ENCODE assay signal across 8 mouse cellular contexts in genomic region chr9:115867277-115867676, GRCm38 (mm10). TPM values are rescaled to one million over a fixed set of nuclear protein-coding genes. Genes with fewer than 3 reads are reported as not detected.
DNase-seq lines count a peak whose midpoint lies in the region; ATAC-seq and TF ChIP-seq lines count a peak whose summit lies in the region.
"Had no signal": no experiment of that assay in that cellular context is flagged by ENCODE, and none has a peak within 500 bp of the region (broad histone marks: within the 10 kb centered on the region; RNA-seq: fewer than 3 reads in every experiment).

No protein-coding gene starts in this region.

- WGBS in lung, embryonic 14.5 days = 13% methylated on average over 2 of the region's 2 CpGs
- 29% methylated on average over 2 of the region's 2 CpGs for WGBS in lung, adult 2 months
- WGBS in hindbrain, embryonic 16.5 days = 54% methylated on average over 2 of the region's 2 CpGs

- ATAC-seq in lung, embryonic 14.5 days (ENCODE audit: insufficient read depth) = peak; percentile 49; the same call in 1 of the 2 replicates
- ATAC-seq in hindbrain, embryonic 16.5 days = no peak

- peak; percentile 83 for DNase-seq in lung, embryonic 14.5 days
- DNase-seq in lung, adult 2 months = no peak
- DNase-seq in adrenal gland, adult 18-20 months (ENCODE audit: low spot score in 2 of 2) = peak; percentile 25 to 54
- peak; percentile 50 for DNase-seq in gastrocnemius, postnatal 25 days
- DNase-seq in retina, postnatal 1 day = peak; percentile 30
- no peak for DNase-seq in testis, postnatal 10 days (ENCODE audit: low spot score)

- H3K27me3 ChIP-seq in lung, embryonic 14.5 days (ENCODE audit: insufficient read depth, low read length) = no peaks in the 10 kb centered on the region
- H3K27me3 ChIP-seq in hindbrain, embryonic 16.5 days (replicated peaks; ENCODE audit: control insufficient read depth, insufficient read depth, low read length) = no peaks in the 10 kb centered on the region

- no peak overlapping the region for H3K4me3 ChIP-seq in lung, embryonic 14.5 days (ENCODE audit: low read depth, low read length)
- no peak overlapping the region for H3K4me3 ChIP-seq in lung, adult 2 months (replicated peaks; ENCODE audit: extremely low read depth, low read depth, low read length)
- no peak overlapping the region for H3K4me3 ChIP-seq in hindbrain, embryonic 16.5 days (ENCODE audit: low read length)

- no peak for TF ChIP-seq POLR2A in lung, adult 2 months (IDR thresholded peaks at IDR 0.05; ENCODE audit: borderline replicate concordance, extremely low read depth, low read depth, low read length)

- H3K4me2 ChIP-seq in lung, embryonic 14.5 days = no peak overlapping the region
- H3K4me2 ChIP-seq in hindbrain, embryonic 16.5 days (ENCODE audit: low read length) = no peak overlapping the region

- H3K27ac ChIP-seq in lung, embryonic 14.5 days (ENCODE audit: low read depth) = 0 out of 2 replicates have a peak overlapping the region, but pooled peaks have one; percentile 24
- H3K27ac ChIP-seq in hindbrain, embryonic 16.5 days (ENCODE audit: low read depth, low read length) = no peak overlapping the region

- no peaks in the 10 kb centered on the region for H3K4me1 ChIP-seq in lung, embryonic 14.5 days (ENCODE audit: insufficient read depth)
- no peaks in the 10 kb centered on the region for H3K4me1 ChIP-seq in lung, adult 2 months (ENCODE audit: control insufficient read depth, insufficient read depth, low read length)
- 0 out of 2 replicates have a peak, but pooled peaks cover 2% of the 10 kb centered on the region for H3K4me1 ChIP-seq in hindbrain, embryonic 16.5 days (ENCODE audit: control insufficient read depth, insufficient read depth, low read depth, low read length)

- H3K9me3 ChIP-seq in lung, embryonic 14.5 days (ENCODE audit: low read depth, low read length) = no peaks in the 10 kb centered on the region
- no peaks in the 10 kb centered on the region for H3K9me3 ChIP-seq in hindbrain, embryonic 16.5 days (ENCODE audit: control insufficient read depth, low read length)

- no peaks in the 10 kb centered on the region for H3K36me3 ChIP-seq in lung, embryonic 14.5 days (ENCODE audit: insufficient read depth)
- H3K36me3 ChIP-seq in hindbrain, embryonic 16.5 days (ENCODE audit: control insufficient read depth, insufficient read depth, low read length) = no peaks in the 10 kb centered on the region

- no peak overlapping the region for H3K9ac ChIP-seq in lung, embryonic 14.5 days
- no peak overlapping the region for H3K9ac ChIP-seq in hindbrain, embryonic 16.5 days (ENCODE audit: low read depth, low read length)

- TF ChIP-seq CTCF in lung, embryonic 14.5 days (IDR thresholded peaks at IDR 0.05; ENCODE audit: low read depth) = no peak
- no peak for TF ChIP-seq CTCF in lung, adult 2 months (IDR thresholded peaks at IDR 0.05; ENCODE audit: insufficient read depth, low read length)

RNA-seq across cellular contexts. Expression of gene Gadl1, which starts 42.0 kb away (rescaled TPM):
- polyA plus RNA-seq in lung, embryonic 14.5 days (2014; fragmentation: Nextera tagmentation; extraction: Ambion mirVana) = 0.45 and 0.54 TPM in 2 replicates
- 0.05 TPM in 1 of 2 replicates, not detected in the other for polyA plus RNA-seq in lung, adult 2 months (2012; rRNA removed)
- total RNA-seq in adrenal gland, adult 18-20 months (2021) = under 1 TPM in 1 of 2 experiments, not detected in 1; 0.23 TPM
- total RNA-seq in gastrocnemius, postnatal 25 days (2021) = 10 to 100 TPM in 1 of 2 experiments, 1 to 10 TPM in 1; 3.3 to 10.8 TPM
- 0.41 and 0.76 TPM in 2 replicates for polyA plus RNA-seq in hindbrain, embryonic 16.5 days (2015; fragmentation: Nextera tagmentation; extraction: Ambion mirVana)
- polyA plus RNA-seq: large intestine, adult 2 months had no signal

Comparison
In these comparisons a context has a peak if more than half of its experiments do, and no peak if none do; other contexts are left out.
1. DNase-seq: peak in lung, embryonic 14.5 days (single experiment), adrenal gland, adult 18-20 months (2 of 2), gastrocnemius, postnatal 25 days (single experiment) and retina, postnatal 1 day (single experiment); none in lung, adult 2 months (single experiment) and testis, postnatal 10 days (single experiment).